ENCODE assay signal across 19 mouse cellular contexts in the genomic region with DNA sequence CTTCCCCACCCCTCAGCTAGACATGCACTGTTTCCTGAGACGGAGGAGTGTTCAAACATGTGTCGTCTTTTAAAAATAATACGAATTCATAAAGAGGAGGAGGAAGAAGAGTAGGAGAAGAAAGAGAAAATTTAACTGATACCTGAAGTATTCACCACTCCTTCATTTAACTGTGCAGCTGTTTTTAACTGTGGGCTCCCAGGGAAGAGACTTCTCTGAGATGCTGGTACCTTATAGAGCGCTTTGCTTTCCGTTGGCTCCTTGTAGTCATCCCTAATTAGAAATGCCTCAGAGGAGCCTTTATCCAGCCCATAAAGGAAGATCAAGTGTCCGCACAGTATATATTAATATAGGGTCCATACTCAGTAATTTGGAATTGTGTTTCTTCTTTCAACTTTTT. TPM values are rescaled to one million over a fixed set of nuclear protein-coding genes. Genes with fewer than 3 reads are reported as not detected.
"Had no signal": no experiment of that assay in that cellular context is flagged by ENCODE, and none has a peak within 500 bp of the region (broad histone marks: within the 10 kb centered on the region; RNA-seq: fewer than 3 reads in every experiment).

No protein-coding gene starts in this region.

- H3K9me3 ChIP-seq: limb, embryonic 15.5 days; liver, embryonic 12.5 days; midbrain, embryonic 15.5 days had no signal

- H3K9ac ChIP-seq: limb, embryonic 15.5 days; liver, embryonic 12.5 days; lung, embryonic 14.5 days; midbrain, embryonic 15.5 days had no signal

- DNase-seq: kidney, postnatal 10 days; lung, postnatal 10 days; lung, postnatal 4 days; right cerebral cortex, postnatal 14 days; thymus, postnatal 36 days had no signal

- H3K4me2 ChIP-seq: lung, embryonic 14.5 days had no signal

- H3K36me3 ChIP-seq: limb, embryonic 15.5 days; liver, embryonic 12.5 days; midbrain, embryonic 10.5 days; midbrain, embryonic 15.5 days had no signal

- ATAC-seq: liver, embryonic 12.5 days had no signal

- H3K27ac ChIP-seq: limb, embryonic 15.5 days; liver, embryonic 12.5 days had no signal

RNA-seq across cellular contexts. Expression of a gene that starts 1.1 kb away (rescaled TPM):
- total RNA-seq: left cerebral cortex, adult 8-10 months; left cerebral cortex, postnatal 25 days; megakaryocyte, adult 5-6 weeks; neutrophil, adult 5-6 weeks had no signal
- polyA plus RNA-seq: kidney, embryonic 14.5 days; limb, embryonic 15.5 days; liver, embryonic 12.5 days; liver, embryonic 16.5 days; lung, embryonic 14.5 days; small intestine, adult 2 months; stomach, embryonic 16.5 days; thymus, postnatal 0 days had no signal

RNA-seq across cellular contexts. Expression of a gene that starts 16.3 kb away (rescaled TPM):
- total RNA-seq: megakaryocyte, adult 5-6 weeks; neutrophil, adult 5-6 weeks had no signal
- polyA plus RNA-seq: kidney, embryonic 14.5 days; liver, embryonic 12.5 days; liver, embryonic 16.5 days; lung, embryonic 14.5 days; small intestine, adult 2 months; stomach, embryonic 16.5 days; thymus, postnatal 0 days had no signal

RNA-seq across cellular contexts. Expression of a gene that starts 26.0 kb away (rescaled TPM):
- total RNA-seq: megakaryocyte, adult 5-6 weeks; neutrophil, adult 5-6 weeks had no signal
- polyA plus RNA-seq: liver, embryonic 12.5 days; liver, embryonic 16.5 days; lung, embryonic 14.5 days; small intestine, adult 2 months; stomach, embryonic 16.5 days; thymus, postnatal 0 days had no signal

RNA-seq across cellular contexts. Expression of a gene that starts 40.6 kb away (rescaled TPM):
- total RNA-seq: megakaryocyte, adult 5-6 weeks; neutrophil, adult 5-6 weeks had no signal
- polyA plus RNA-seq: kidney, embryonic 14.5 days; liver, embryonic 12.5 days; liver, embryonic 16.5 days; lung, embryonic 14.5 days; small intestine, adult 2 months; stomach, embryonic 16.5 days; thymus, postnatal 0 days had no signal
